Mouse (Mus musculus): ENCODE data around the gene Mfrp. TPM values are rescaled to one million over a fixed set of nuclear protein-coding genes. Genes with fewer than 3 reads are reported as not detected.
A peak's percentile ranks its signal among the peaks of the same experiment; 100 is the strongest.

Gene Mfrp
- total and polyA plus RNA-seq, 2 experiments from 2014 or later, result 0.24 to 4.0 TPM

- Histone ChIP-seq H3K27me3 (ENCODE audit: insufficient read depth, low read length) (peaks cover 14% of the 10 kb centered on the region; the same call in 1 of the 2 replicates), H3K9ac (replicated peaks; ENCODE audit: low read length) (no peak overlapping the region; the same call in 1 of the 2 replicates), H3K4me1 (ENCODE audit: insufficient read depth, low read length) (peaks cover 22% of the 10 kb centered on the region), H3K27ac (no peak overlapping the region), H3K4me2 (ENCODE audit: low read depth, low read length) (peak overlapping the region; percentile 93), H3K9me3 (ENCODE audit: low read length) (no peaks in the 10 kb centered on the region), H3K36me3 (ENCODE audit: insufficient read depth, low read length) (no peaks in the 10 kb centered on the region), H3K4me3 (ENCODE audit: low read length) (peak overlapping the region; percentile 57)
- WGBS, result 20% methylated on average over 23 of the region's 23 CpGs
- ATAC-seq (no peak), DNase-seq (ENCODE audit: low spot score) (peak; percentile 33)
- TF ChIP-seq CTCF (IDR thresholded peaks at IDR 0.05; ENCODE audit: low read depth), result no peak
Observed at GRCm38 (mm10) chr9:44083392-44084121, 18.0 kb upstream of the Mfrp start.

- peak overlapping the region; percentile 57 for H3K4me3 ChIP-seq (ENCODE audit: low read length)
- no peaks in the 10 kb centered on the region for H3K36me3 ChIP-seq (ENCODE audit: insufficient read depth, low read length)
- H3K9me3 ChIP-seq (ENCODE audit: low read length), result no peaks in the 10 kb centered on the region
- WGBS, result 6% methylated on average over 14 of the region's 14 CpGs
- TF ChIP-seq CTCF (IDR thresholded peaks at IDR 0.05; ENCODE audit: low read depth), result no peak
- H3K27ac ChIP-seq, result no peak overlapping the region
- DNase-seq (ENCODE audit: low spot score) (peak; percentile 19), ATAC-seq (no peak)
- peaks cover 22% of the 10 kb centered on the region for H3K4me1 ChIP-seq (ENCODE audit: insufficient read depth, low read length)
- peaks cover 14% of the 10 kb centered on the region; the same call in 1 of the 2 replicates for H3K27me3 ChIP-seq (ENCODE audit: insufficient read depth, low read length)
- H3K9ac ChIP-seq (replicated peaks; ENCODE audit: low read length), result peak overlapping the region; percentile 57; the same call in 1 of the 2 replicates
- peak overlapping the region; percentile 93 for H3K4me2 ChIP-seq (ENCODE audit: low read depth, low read length)
Observed at GRCm38 (mm10) chr9:44084236-44084635, 17.3 kb upstream of the Mfrp start.

GRCm38 (mm10) chr9:44084659-44085229 is 16.8 kb upstream of the Mfrp start:
- no peak for TF ChIP-seq CTCF (IDR thresholded peaks at IDR 0.05; ENCODE audit: low read depth)
- ATAC-seq (peak; percentile 54), DNase-seq (ENCODE audit: low spot score) (peak; percentile 80)
- peaks cover 22% of the 10 kb centered on the region for H3K4me1 ChIP-seq (ENCODE audit: insufficient read depth, low read length)
- no peaks in the 10 kb centered on the region for H3K9me3 ChIP-seq (ENCODE audit: low read length)
- H3K27me3 ChIP-seq (ENCODE audit: insufficient read depth, low read length), result peaks cover 14% of the 10 kb centered on the region; the same call in 1 of the 2 replicates
- H3K4me2 ChIP-seq (ENCODE audit: low read depth, low read length), result peak overlapping the region; percentile 93
- WGBS, result under 1% methylated on average over 54 of the region's 62 CpGs
- no peaks in the 10 kb centered on the region for H3K36me3 ChIP-seq (ENCODE audit: insufficient read depth, low read length)
- peak overlapping the region; percentile 57 for H3K4me3 ChIP-seq (ENCODE audit: low read length)
- no peak overlapping the region for H3K27ac ChIP-seq
- peak overlapping the region; percentile 57 for H3K9ac ChIP-seq (replicated peaks; ENCODE audit: low read length)

GRCm38 (mm10) chr9:44085276-44085675 is 16.3 kb upstream of the Mfrp start:
- Histone ChIP-seq H3K36me3 (ENCODE audit: insufficient read depth, low read length) (no peaks in the 10 kb centered on the region), H3K4me3 (ENCODE audit: low read length) (peak overlapping the region; percentile 57), H3K4me1 (ENCODE audit: insufficient read depth, low read length) (peaks cover 22% of the 10 kb centered on the region), H3K27me3 (ENCODE audit: insufficient read depth, low read length) (peaks cover 14% of the 10 kb centered on the region; the same call in 1 of the 2 replicates), H3K27ac (no peak overlapping the region), H3K9me3 (ENCODE audit: low read length) (no peaks in the 10 kb centered on the region), H3K9ac (replicated peaks; ENCODE audit: low read length) (peak overlapping the region; percentile 57), H3K4me2 (ENCODE audit: low read depth, low read length) (peak overlapping the region; percentile 93)
- TF ChIP-seq CTCF (IDR thresholded peaks at IDR 0.05; ENCODE audit: low read depth), result no peak
- no peak for DNase-seq (ENCODE audit: low spot score)
- WGBS, result 6% methylated on average over 10 of the region's 10 CpGs
- no peak for ATAC-seq

GRCm38 (mm10) chr9:44085741-44086665 is 15.5 kb upstream of the Mfrp start:
- Histone ChIP-seq H3K27ac (peak overlapping the region; percentile 42; the same call in 1 of the 2 replicates), H3K27me3 (ENCODE audit: insufficient read depth, low read length) (peaks cover 14% of the 10 kb centered on the region; the same call in 1 of the 2 replicates), H3K4me2 (ENCODE audit: low read depth, low read length) (peak overlapping the region; percentile 93), H3K4me3 (ENCODE audit: low read length) (peak overlapping the region; percentile 57), H3K9ac (replicated peaks; ENCODE audit: low read length) (no peak overlapping the region), H3K36me3 (ENCODE audit: insufficient read depth, low read length) (no peaks in the 10 kb centered on the region), H3K9me3 (ENCODE audit: low read length) (no peaks in the 10 kb centered on the region), H3K4me1 (ENCODE audit: insufficient read depth, low read length) (peaks cover 22% of the 10 kb centered on the region)
- DNase-seq (ENCODE audit: low spot score), result peak; percentile 36
- ATAC-seq, result 0 out of 2 replicates have a peak, but pooled peaks have one; percentile 13
- no peak for TF ChIP-seq CTCF (IDR thresholded peaks at IDR 0.05; ENCODE audit: low read depth)
- WGBS, result 53% methylated on average over 15 of the region's 15 CpGs

- 48% methylated on average over 10 of the region's 10 CpGs for WGBS
- Histone ChIP-seq H3K4me1 (ENCODE audit: insufficient read depth, low read length) (peaks cover 22% of the 10 kb centered on the region), H3K36me3 (ENCODE audit: insufficient read depth, low read length) (no peaks in the 10 kb centered on the region), H3K4me3 (ENCODE audit: low read length) (no peak overlapping the region), H3K4me2 (ENCODE audit: low read depth, low read length) (peak overlapping the region; percentile 93; the same call in 1 of the 2 replicates), H3K27me3 (ENCODE audit: insufficient read depth, low read length) (peaks cover 14% of the 10 kb centered on the region; the same call in 1 of the 2 replicates), H3K9me3 (ENCODE audit: low read length) (no peaks in the 10 kb centered on the region), H3K27ac (no peak overlapping the region), H3K9ac (replicated peaks; ENCODE audit: low read length) (no peak overlapping the region)
- no peak for TF ChIP-seq CTCF (IDR thresholded peaks at IDR 0.05; ENCODE audit: low read depth)
- no peak for ATAC-seq
- no peak for DNase-seq (ENCODE audit: low spot score)
Observed at GRCm38 (mm10) chr9:44086960-44087359, 14.6 kb upstream of the Mfrp start.
